Mouse (Mus musculus) midbrain, embryonic 15.5 days (tissue): ENCODE measurements around the gene Ddr2. TPM values are rescaled to one million over a fixed set of nuclear protein-coding genes. Genes with fewer than 3 reads are reported as not detected.
"Not testable (repeated sequence)": the region's sequence is repeated elsewhere in the genome, so short reads cannot be mapped to it uniquely, and the experiment has no call there.

Experiments used
- ATAC-seq: fragments of 200-750 bp; cut with Nextera tagmentation; replicated peaks from 2 replicates; pipeline ENCODE4 v1.8.0; 2017; ENCODE audit warnings: moderate TSS enrichment
- H3K27ac ChIP-seq: fragments of 300-500 bp; sonication (generic); 2 replicates; pipeline ENCODE4 v1.5.1; 2015; ENCODE audit warnings: mild to moderate bottlenecking, inconsistent platforms
- H3K27me3 ChIP-seq: fragments of 300-500 bp; sonication (generic); replicated peaks from 2 replicates; pipeline ENCODE4 v1.6.1; 2015; ENCODE audit warnings: inconsistent platforms
- H3K36me3 ChIP-seq: fragments of 300-500 bp; sonication (generic); replicated peaks from 2 replicates; pipeline ENCODE4 v1.6.1; 2015; ENCODE audit warnings: inconsistent platforms
- H3K4me1 ChIP-seq: fragments of 300-500 bp; sonication (generic); 2 replicates; pipeline ENCODE4 v1.6.1; 2015; ENCODE audit warnings: inconsistent platforms
- H3K4me2 ChIP-seq: fragments of 300-500 bp; sonication (generic); 2 replicates; pipeline ENCODE4 v1.6.1; 2015; ENCODE audit warnings: inconsistent platforms, mild to moderate bottlenecking, moderate library complexity
- H3K4me3 ChIP-seq: fragments of 300-500 bp; sonication (generic); 2 replicates; pipeline ENCODE4 v1.5.1; 2015; ENCODE audit warnings: mild to moderate bottlenecking, inconsistent platforms
- H3K9ac ChIP-seq: fragments of 300-500 bp; sonication (generic); 2 replicates; pipeline ENCODE4 v1.6.1; 2015; ENCODE audit warnings: mild to moderate bottlenecking, inconsistent platforms
- H3K9me3 ChIP-seq: fragments of 300-500 bp; sonication (generic); 2 replicates; pipeline ENCODE4 v1.6.1; 2016; ENCODE audit warnings: inconsistent platforms
- WGBS: fragments of 180-500 bp; shearing (Covaris S2); methylation state at CpG from one replicate; pipeline ENCODE4 v1.1.7; 2015; ENCODE audit warnings: mixed read lengths; 5-methylcytosine and 5-hydroxymethylcytosine counted together
- polyA plus RNA-seq: library from polyadenylated mRNA; unstranded; fragments of >200 nt; fragmentation: Nextera tagmentation; extraction: Ambion mirVana; gene quantifications from 2 replicates; pipeline ENCODE4 v1.2.1, GENCODE M21; 2015

Ddr2 gene
- polyA plus RNA-seq, 1 experiment from 2014 or later, result 9.4 TPM

- peaks cover 5% of the 10 kb centered on the region; the same call in 1 of the 2 replicates for H3K36me3 ChIP-seq
- H3K4me1 ChIP-seq, result no peaks in the 10 kb centered on the region
- no peaks in the 10 kb centered on the region for H3K27me3 ChIP-seq
- H3K27ac ChIP-seq, result no peak overlapping the region
- H3K9me3 ChIP-seq, result no peaks in the 10 kb centered on the region
- no peak for ATAC-seq
- no peak overlapping the region for H3K4me3 ChIP-seq
- 95% methylated on average over 5 of the region's 5 CpGs for WGBS
- H3K9ac ChIP-seq, result no peak overlapping the region
- no peak overlapping the region for H3K4me2 ChIP-seq
Measured at GRCm38 (mm10) chr1:170141626-170142025, 31.1 kb upstream of the Ddr2 start.

- 0 out of 2 replicates have a peak, but pooled peaks have one; percentile 45 for ATAC-seq
- WGBS, result 35% methylated on average over 7 of the region's 7 CpGs
- 0 out of 2 replicates have a peak, but pooled peaks cover 3% of the 10 kb centered on the region for H3K36me3 ChIP-seq
- no peak overlapping the region for H3K9ac ChIP-seq
- no peak overlapping the region for H3K4me2 ChIP-seq
- no peak overlapping the region for H3K4me3 ChIP-seq
- H3K27me3 ChIP-seq, result no peaks in the 10 kb centered on the region
- H3K27ac ChIP-seq, result no peak overlapping the region
- no peaks in the 10 kb centered on the region for H3K4me1 ChIP-seq
- H3K9me3 ChIP-seq, result no peaks in the 10 kb centered on the region
Measured at GRCm38 (mm10) chr1:170136351-170137009, 25.9 kb upstream of the Ddr2 start.

GRCm38 (mm10) chr1:170134264-170134663 lies 23.7 kb upstream of the Ddr2 start:
- Histone ChIP-seq H3K27ac (no peak overlapping the region), H3K9me3 (no peaks in the 10 kb centered on the region), H3K4me1 (no peaks in the 10 kb centered on the region), H3K4me2 (no peak overlapping the region), H3K27me3 (no peaks in the 10 kb centered on the region), H3K36me3 (no peaks in the 10 kb centered on the region), H3K9ac (no peak overlapping the region), H3K4me3 (no peak overlapping the region)
- WGBS, result 91% methylated on average over 8 of the region's 8 CpGs
- no peak for ATAC-seq

- H3K27ac ChIP-seq, result no peak overlapping the region
- H3K4me3 ChIP-seq, result no peak overlapping the region
- H3K4me2 ChIP-seq, result no peak overlapping the region
- 79% methylated on average over 3 of the region's 3 CpGs for WGBS
- no peaks in the 10 kb centered on the region for H3K27me3 ChIP-seq
- H3K9me3 ChIP-seq, result no peaks in the 10 kb centered on the region
- ATAC-seq, result no peak
- H3K9ac ChIP-seq, result no peak overlapping the region
- no peaks in the 10 kb centered on the region for H3K4me1 ChIP-seq
- H3K36me3 ChIP-seq, result no peaks in the 10 kb centered on the region
Measured at GRCm38 (mm10) chr1:170130962-170131361, 20.4 kb upstream of the Ddr2 start.

- no peaks in the 10 kb centered on the region for H3K4me1 ChIP-seq
- no peaks in the 10 kb centered on the region for H3K27me3 ChIP-seq
- ATAC-seq, result no peak
- no peaks in the 10 kb centered on the region for H3K36me3 ChIP-seq
- H3K27ac ChIP-seq, result no peak overlapping the region
- WGBS, result 37% methylated on average over 2 of the region's 2 CpGs
- H3K4me3 ChIP-seq, result no peak overlapping the region
- no peak overlapping the region for H3K9ac ChIP-seq
- no peak overlapping the region for H3K4me2 ChIP-seq
- H3K9me3 ChIP-seq, result no peaks in the 10 kb centered on the region
Measured at GRCm38 (mm10) chr1:170124644-170125043, 14.1 kb upstream of the Ddr2 start.

GRCm38 (mm10) chr1:170113616-170114015 lies 3.1 kb upstream of the Ddr2 start:
- 88% methylated on average over 6 of the region's 6 CpGs for WGBS
- H3K36me3 ChIP-seq, result no peaks in the 10 kb centered on the region
- no peak overlapping the region for H3K4me2 ChIP-seq
- H3K27ac ChIP-seq, result no peak overlapping the region
- no peaks in the 10 kb centered on the region for H3K27me3 ChIP-seq
- ATAC-seq, result no peak
- H3K4me1 ChIP-seq, result no peaks in the 10 kb centered on the region
- no peaks in the 10 kb centered on the region for H3K9me3 ChIP-seq
- no peak overlapping the region for H3K9ac ChIP-seq
- no peak overlapping the region for H3K4me3 ChIP-seq

GRCm38 (mm10) chr1:170112261-170112660 lies 1.7 kb upstream of the Ddr2 start:
- Histone ChIP-seq H3K9ac (no peak overlapping the region), H3K4me3 (no peak overlapping the region), H3K36me3 (no peaks in the 10 kb centered on the region), H3K9me3 (no peaks in the 10 kb centered on the region), H3K27me3 (no peaks in the 10 kb centered on the region), H3K4me2 (no peak overlapping the region), H3K27ac (no peak overlapping the region), H3K4me1 (no peaks in the 10 kb centered on the region)
- 89% methylated on average over 10 of the region's 10 CpGs for WGBS
- ATAC-seq, result no peak

GRCm38 (mm10) chr1:170111651-170112226 lies 1.2 kb upstream of the Ddr2 start:
- no peaks in the 10 kb centered on the region for H3K27me3 ChIP-seq
- 84% methylated on average over 16 of the region's 16 CpGs for WGBS
- no peak overlapping the region for H3K27ac ChIP-seq
- no peak overlapping the region for H3K9ac ChIP-seq
- no peak overlapping the region for H3K4me3 ChIP-seq
- no peaks in the 10 kb centered on the region for H3K4me1 ChIP-seq
- H3K4me2 ChIP-seq, result no peak overlapping the region
- H3K9me3 ChIP-seq, result no peaks in the 10 kb centered on the region
- H3K36me3 ChIP-seq, result no peaks in the 10 kb centered on the region
- no peak for ATAC-seq

GRCm38 (mm10) chr1:170109776-170110515 lies 616 bp downstream of the Ddr2 start:
- H3K4me2 ChIP-seq, result no peak overlapping the region
- no peak overlapping the region for H3K9ac ChIP-seq
- H3K36me3 ChIP-seq, result no peaks in the 10 kb centered on the region
- no peak overlapping the region for H3K4me3 ChIP-seq
- H3K9me3 ChIP-seq, result no peaks in the 10 kb centered on the region
- H3K27ac ChIP-seq, result no peak overlapping the region
- H3K4me1 ChIP-seq, result no peaks in the 10 kb centered on the region
- ATAC-seq, result no peak
- WGBS, result 86% methylated on average over 19 of the region's 19 CpGs
- H3K27me3 ChIP-seq, result no peaks in the 10 kb centered on the region

GRCm38 (mm10) chr1:170102814-170103213 lies 7.7 kb downstream of the Ddr2 start:
- not testable (repeated sequence) for H3K9ac ChIP-seq, H3K4me1 ChIP-seq, H3K27me3 ChIP-seq, H3K27ac ChIP-seq, H3K4me2 ChIP-seq, H3K4me3 ChIP-seq, H3K9me3 ChIP-seq, ATAC-seq, H3K36me3 ChIP-seq
- 93% methylated on average over 6 of the region's 6 CpGs for WGBS

GRCm38 (mm10) chr1:170086631-170087030 lies 23.9 kb downstream of the Ddr2 start:
- Histone ChIP-seq H3K9me3 (no peaks in the 10 kb centered on the region), H3K4me3 (no peak overlapping the region)

GRCm38 (mm10) chr1:170084151-170084796 lies 26.3 kb downstream of the Ddr2 start:
- no peaks in the 10 kb centered on the region for H3K4me1 ChIP-seq
- H3K9me3 ChIP-seq, result no peaks in the 10 kb centered on the region
- WGBS, result 94% methylated on average over 12 of the region's 12 CpGs
- H3K9ac ChIP-seq, result no peak overlapping the region
- no peaks in the 10 kb centered on the region for H3K36me3 ChIP-seq
- no peak for ATAC-seq
- no peak overlapping the region for H3K4me3 ChIP-seq
- no peak overlapping the region for H3K4me2 ChIP-seq
- no peaks in the 10 kb centered on the region for H3K27me3 ChIP-seq
- H3K27ac ChIP-seq, result no peak overlapping the region

More at GRCm38 (mm10) chr1:170086631-170087030, 23.9 kb downstream of the Ddr2 start:
- no peak overlapping the region for H3K27ac ChIP-seq
- H3K4me1 ChIP-seq, result no peaks in the 10 kb centered on the region
- WGBS, result 93% methylated on average over 7 of the region's 7 CpGs
- H3K27me3 ChIP-seq, result no peaks in the 10 kb centered on the region
- no peaks in the 10 kb centered on the region for H3K36me3 ChIP-seq
- no peak overlapping the region for H3K4me2 ChIP-seq
- ATAC-seq, result no peak
- H3K9ac ChIP-seq, result no peak overlapping the region
